Mouse (Mus musculus): ENCODE results near the gene Dhx9.

DNA sequence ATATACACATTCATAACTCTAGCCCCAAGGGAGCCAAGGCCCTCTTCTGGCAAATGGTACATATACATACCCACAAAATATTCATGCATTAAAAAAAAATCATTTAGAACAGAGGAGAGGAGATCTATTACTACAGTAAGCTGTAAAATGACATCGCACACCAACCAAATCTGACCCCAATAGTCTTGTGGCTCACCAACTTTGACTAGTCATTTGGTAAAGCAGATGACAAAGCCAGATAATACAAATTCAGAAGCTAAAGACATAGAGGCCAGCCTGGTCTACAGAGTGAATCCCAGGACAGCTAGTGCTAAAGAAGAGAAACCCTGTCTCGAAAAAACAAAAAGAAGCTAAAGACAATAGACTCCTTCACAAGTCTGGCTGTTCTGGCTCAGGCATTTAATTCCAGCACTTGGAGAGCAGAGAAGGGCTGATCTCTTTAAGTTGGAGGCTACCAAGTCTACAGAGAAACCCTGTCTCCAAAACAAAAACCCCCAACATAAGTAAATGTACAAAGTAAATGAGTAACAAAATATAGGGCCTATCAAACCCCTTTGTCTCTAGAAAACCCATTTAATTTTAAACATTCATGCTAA, 2.2 kb downstream of the Dhx9 start:
- TF ChIP-seq CTCF (IDR thresholded peaks at IDR 0.05; ENCODE audit: low read depth) = no peak
- TF ChIP-seq EP300 (IDR thresholded peaks at IDR 0.05; ENCODE audit: low read depth) = no peak

All from heart, postnatal 0 days (tissue).